ENCODE assay signal across 11 mouse cellular contexts in the genomic region with DNA sequence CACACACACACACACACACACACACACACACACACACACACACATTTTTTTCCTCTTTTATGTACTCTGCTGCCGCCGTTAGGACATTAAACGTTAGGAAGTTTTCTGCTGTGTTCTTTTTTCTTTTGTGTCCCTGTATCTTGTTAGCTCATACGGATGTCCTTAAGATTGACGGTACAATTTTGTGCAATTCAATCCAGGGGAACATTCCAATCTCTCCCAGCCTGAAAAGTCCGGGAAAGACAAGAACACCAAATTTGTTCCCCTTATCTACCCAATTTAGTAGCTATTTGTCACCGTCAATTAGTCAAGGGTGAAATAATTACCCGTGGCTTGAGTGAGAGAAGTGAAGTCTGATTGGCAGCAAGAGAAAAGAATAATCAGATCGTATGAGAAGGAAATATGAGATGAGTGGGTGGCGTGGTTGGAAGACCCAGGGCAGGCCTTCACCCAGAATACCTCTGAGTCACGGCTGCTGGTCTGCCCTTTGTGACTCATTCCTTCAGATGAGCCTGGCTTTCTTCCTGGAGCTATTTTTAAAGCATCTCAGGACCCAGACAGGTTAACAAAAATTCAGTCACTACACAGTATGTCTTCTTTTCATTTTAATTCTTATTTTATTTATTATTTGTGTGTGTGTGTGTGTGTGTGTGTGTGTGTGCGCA.
DNase-seq lines count a peak whose midpoint lies in the region; ATAC-seq and TF ChIP-seq lines count a peak whose summit lies in the region.
"Had no signal": no experiment of that assay in that cellular context is flagged by ENCODE, and none has a peak within 500 bp of the region (broad histone marks: within the 10 kb centered on the region; RNA-seq: fewer than 3 reads in every experiment).

No protein-coding gene starts in this region.

- 27% methylated on average over 12 of the region's 12 CpGs for WGBS in forebrain, postnatal 0 days
- WGBS in forebrain, embryonic 13.5 days, result 36% methylated on average over 12 of the region's 12 CpGs
- WGBS in limb, embryonic 14.5 days, result 41% methylated on average over 12 of the region's 12 CpGs
- WGBS in limb, embryonic 10.5 days, result 56% methylated on average over 12 of the region's 12 CpGs

- no peaks in the 10 kb centered on the region for H3K36me3 ChIP-seq in forebrain, postnatal 0 days (ENCODE audit: insufficient read depth)
- no peaks in the 10 kb centered on the region for H3K36me3 ChIP-seq in forebrain, embryonic 13.5 days (ENCODE audit: poor library complexity, severe bottlenecking)
- no peaks in the 10 kb centered on the region for H3K36me3 ChIP-seq in limb, embryonic 14.5 days (ENCODE audit: control insufficient read depth, insufficient read depth, low read length)
- no peaks in the 10 kb centered on the region for H3K36me3 ChIP-seq in limb, embryonic 10.5 days

- H3K27ac ChIP-seq in forebrain, postnatal 0 days (ENCODE audit: low read depth, low read length), result no peak overlapping the region
- no peak overlapping the region for H3K27ac ChIP-seq in forebrain, embryonic 13.5 days
- H3K27ac ChIP-seq in limb, embryonic 14.5 days (replicated peaks; ENCODE audit: low read depth, low read length), result no peak overlapping the region
- no peak overlapping the region for H3K27ac ChIP-seq in limb, embryonic 10.5 days

- H3K4me1 ChIP-seq in forebrain, postnatal 0 days (ENCODE audit: insufficient read depth), result no peaks in the 10 kb centered on the region
- H3K4me1 ChIP-seq in forebrain, embryonic 13.5 days, result no peaks in the 10 kb centered on the region
- no peaks in the 10 kb centered on the region for H3K4me1 ChIP-seq in limb, embryonic 14.5 days (ENCODE audit: control insufficient read depth, insufficient read depth, low read length)
- peaks cover 8% of the 10 kb centered on the region; the same call in 1 of the 2 replicates for H3K4me1 ChIP-seq in limb, embryonic 10.5 days

- TF ChIP-seq POLR2A in limb, embryonic 14.5 days (IDR thresholded peaks at IDR 0.05; ENCODE audit: borderline replicate concordance, extremely low read depth, insufficient read depth, insufficient read length), result no peak

- H3K9ac ChIP-seq in forebrain, postnatal 0 days, result no peak overlapping the region
- no peak overlapping the region for H3K9ac ChIP-seq in forebrain, embryonic 13.5 days
- H3K9ac ChIP-seq in limb, embryonic 14.5 days (ENCODE audit: low read depth, low read length, severe bottlenecking), result no peak overlapping the region

- no peak for ATAC-seq in forebrain, postnatal 0 days
- no peak for ATAC-seq in forebrain, embryonic 13.5 days
- ATAC-seq in limb, embryonic 14.5 days (ENCODE audit: low FRiP score, low read depth), result 0 out of 2 replicates have a peak, but pooled peaks have one; percentile 23

- H3K4me3 ChIP-seq in forebrain, postnatal 0 days (ENCODE audit: low read depth, low read length), result no peak overlapping the region
- H3K4me3 ChIP-seq in forebrain, embryonic 13.5 days, result no peak overlapping the region
- H3K4me3 ChIP-seq in limb, embryonic 14.5 days (replicated peaks; ENCODE audit: low read length), result no peak overlapping the region
- no peak overlapping the region for H3K4me3 ChIP-seq in limb, embryonic 10.5 days

- peak; percentile 34 for TF ChIP-seq CTCF in forebrain, postnatal 0 days (IDR thresholded peaks at IDR 0.05; ENCODE audit: low read depth)

- no peaks in the 10 kb centered on the region; the same call in 1 of the 2 replicates for H3K9me3 ChIP-seq in forebrain, postnatal 0 days (ENCODE audit: low read length)
- no peaks in the 10 kb centered on the region for H3K9me3 ChIP-seq in forebrain, embryonic 13.5 days (replicated peaks)
- H3K9me3 ChIP-seq in limb, embryonic 14.5 days (ENCODE audit: control insufficient read depth, low read length), result peaks cover 9% of the 10 kb centered on the region
- H3K9me3 ChIP-seq in limb, embryonic 10.5 days (replicated peaks), result no peaks in the 10 kb centered on the region

- DNase-seq in forebrain, postnatal 0 days, result peak; percentile 26
- DNase-seq in limb, embryonic 14.5 days (ENCODE audit: low spot score), result no peak
- no peak for DNase-seq in limb, embryonic 10.5 days (ENCODE audit: low spot score)
- peak; percentile 26 for DNase-seq in adipocyte (ENCODE audit: low spot score)
- peak; percentile 44 for DNase-seq in fibroblast of lung, adult 2 months (ENCODE audit: low read depth)
- no peak for DNase-seq in thymus, postnatal 0 days (ENCODE audit: low spot score)
- DNase-seq in cerebellum, adult 11-12 months, result no peak
- DNase-seq: cerebellum, adult 9-11 months; kidney, postnatal 36 days; lung, adult 2 months had no signal

- no peak overlapping the region for H3K4me2 ChIP-seq in forebrain, postnatal 0 days (ENCODE audit: low read depth)
- H3K4me2 ChIP-seq in forebrain, embryonic 13.5 days, result no peak overlapping the region
- H3K4me2 ChIP-seq in limb, embryonic 14.5 days (replicated peaks; ENCODE audit: low read depth, low read length, severe bottlenecking), result no peak overlapping the region

- H3K27me3 ChIP-seq in forebrain, postnatal 0 days (ENCODE audit: insufficient read depth, low read length), result no peaks in the 10 kb centered on the region
- no peaks in the 10 kb centered on the region for H3K27me3 ChIP-seq in forebrain, embryonic 13.5 days
- no peaks in the 10 kb centered on the region for H3K27me3 ChIP-seq in limb, embryonic 14.5 days (ENCODE audit: control insufficient read depth, insufficient read depth, low read length)
- 0 out of 2 replicates have a peak, but pooled peaks cover 3% of the 10 kb centered on the region for H3K27me3 ChIP-seq in limb, embryonic 10.5 days (ENCODE audit: low read depth, poor library complexity, severe bottlenecking)

Comparison
In these comparisons a context has a peak if more than half of its experiments do, and no peak if none do; other contexts are left out.
1. DNase-seq: peak in forebrain, postnatal 0 days (single experiment), adipocyte (single experiment) and fibroblast of lung, adult 2 months (single experiment); none in limb, embryonic 14.5 days (single experiment), limb, embryonic 10.5 days (single experiment), thymus, postnatal 0 days (single experiment) and cerebellum, adult 11-12 months (single experiment).